Mouse (Mus musculus) brown adipose tissue, adult 24 weeks (tissue): ENCODE results near the gene Ccdc153. TPM values are rescaled to one million over a fixed set of nuclear protein-coding genes. Genes with fewer than 3 reads are reported as not detected.
A peak's percentile ranks its signal among the peaks of the same experiment; 100 is the strongest.

Experiments
- H3K27ac ChIP-seq: fragments of 200-500 bp; replicated peaks from 2 replicates; pipeline ENCODE4 v1.5.1; 2012; ENCODE audit warnings: low read depth, mild to moderate bottlenecking, low read length
- H3K4me1 ChIP-seq: fragments of 200-500 bp; 2 replicates; pipeline ENCODE4 v1.6.1; 2012; ENCODE audit warnings: low read length, mixed read lengths; ENCODE audit not compliant: control insufficient read depth, insufficient read depth, insufficient read length
- H3K4me3 ChIP-seq: fragments of 200-500 bp; 2 replicates; pipeline ENCODE4 v1.5.1; 2012; ENCODE audit warnings: low read depth, mild to moderate bottlenecking, low read length, moderate library complexity; ENCODE audit not compliant: insufficient read depth
- polyA plus RNA-seq: library from polyadenylated mRNA; stranded (reverse); fragments of >200 nt; gene quantifications from 2 replicates; pipeline ENCODE4 v1.2.4, GENCODE M21; 2012; ENCODE audit not compliant: missing spikeins, insufficient read depth, insufficient read length

Gene Ccdc153
- polyA plus RNA-seq: not detected in 2 replicates

DNA sequence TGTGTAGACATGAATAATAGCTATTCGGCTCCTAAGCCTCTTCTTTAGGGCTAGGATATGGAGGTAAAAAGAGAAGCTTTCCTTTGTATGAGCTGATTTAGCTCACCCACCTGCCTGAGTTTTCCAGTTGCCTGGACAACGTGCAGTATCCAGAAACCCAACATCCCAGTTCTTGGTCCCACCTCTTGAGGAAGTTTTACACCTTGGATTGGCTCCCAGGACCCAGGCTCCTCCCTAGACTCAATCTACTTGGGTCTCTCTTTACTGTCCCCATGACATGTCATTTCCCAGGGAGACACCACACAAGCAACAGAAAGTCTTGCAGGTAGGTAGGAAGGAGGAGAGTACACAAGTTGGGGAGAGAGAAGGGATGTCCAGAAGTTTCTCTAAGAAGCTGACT, at the start of gene Ccdc153:
Ccdc153 (plus strand) TSS at position 278 of the 400 bp plus-strand sequence.
- Histone ChIP-seq H3K4me3 (no peak within 1 kb of the TSS), H3K4me1 (no peaks in the 10 kb centered on the region), H3K27ac (no peak within 1 kb of the TSS)

DNA sequence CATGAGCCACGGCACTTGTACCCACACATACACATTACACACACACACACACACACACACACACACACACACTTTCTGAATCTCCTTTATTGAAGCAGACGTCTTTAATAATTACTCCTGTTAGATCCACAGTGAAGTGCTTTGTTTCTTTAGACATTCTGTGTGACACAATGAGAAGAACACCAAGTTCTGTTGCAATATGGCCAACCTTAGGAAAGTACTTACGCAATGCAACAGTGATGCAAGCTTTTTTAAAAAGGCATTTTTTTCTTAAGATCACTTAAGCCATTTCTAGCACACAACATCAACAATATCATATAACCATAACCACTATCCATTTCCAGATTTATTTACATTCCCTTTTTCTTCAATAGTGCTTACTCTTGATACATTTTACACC, 49.3 kb upstream of the Ccdc153 start:
- Histone ChIP-seq H3K4me1 (peaks cover 5% of the 10 kb centered on the region; the same call in 1 of the 2 replicates), H3K4me3 (no peak overlapping the region), H3K27ac (peak overlapping the region; percentile 1; the same call in 1 of the 2 replicates)

DNA sequence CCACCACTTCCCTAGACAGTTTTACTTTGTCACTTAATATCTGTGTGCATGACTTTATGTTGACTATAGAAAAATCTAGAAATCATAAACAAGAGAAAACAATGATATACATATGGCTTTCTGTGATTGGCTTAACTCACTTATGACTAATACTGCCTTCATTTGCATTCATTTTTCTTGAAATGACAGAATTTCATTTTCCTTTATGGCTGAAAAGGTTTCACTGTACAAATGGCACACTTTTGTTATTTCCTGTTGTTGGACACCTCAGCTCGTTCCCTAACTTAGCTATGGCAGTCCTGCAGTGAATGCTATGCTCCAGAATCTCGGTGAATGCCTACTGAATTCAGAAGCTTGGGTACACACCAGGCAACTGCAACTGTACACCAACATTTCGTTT, 48.2 kb upstream of the Ccdc153 start:
- Histone ChIP-seq H3K4me3 (no peak overlapping the region), H3K4me1 (peaks cover 5% of the 10 kb centered on the region; the same call in 1 of the 2 replicates)

DNA sequence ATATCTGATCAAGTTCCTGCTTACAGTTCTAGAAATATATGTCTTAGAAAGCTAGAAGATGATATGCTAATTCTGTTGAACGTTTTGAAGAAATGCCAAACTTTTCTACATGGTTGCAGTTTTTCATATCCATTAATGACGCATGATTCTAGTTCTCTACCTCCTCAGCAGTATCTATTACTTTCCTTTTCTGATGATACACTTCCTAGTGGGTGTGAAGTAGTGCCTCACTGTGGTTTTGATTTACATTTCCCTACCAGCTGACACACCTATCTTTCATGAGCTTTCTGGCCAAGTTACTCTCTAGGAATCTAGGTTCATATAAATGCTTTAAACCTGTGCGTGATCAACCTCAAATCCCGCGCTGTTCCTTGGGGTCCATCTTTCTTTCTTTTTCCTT, 47.7 kb upstream of the Ccdc153 start:
- Histone ChIP-seq H3K27ac (no peak overlapping the region), H3K4me3 (no peak overlapping the region), H3K4me1 (peaks cover 5% of the 10 kb centered on the region; the same call in 1 of the 2 replicates)

More for the DNA sequence above, 48.2 kb upstream of the Ccdc153 start:
- H3K27ac ChIP-seq: no peak overlapping the region

DNA sequence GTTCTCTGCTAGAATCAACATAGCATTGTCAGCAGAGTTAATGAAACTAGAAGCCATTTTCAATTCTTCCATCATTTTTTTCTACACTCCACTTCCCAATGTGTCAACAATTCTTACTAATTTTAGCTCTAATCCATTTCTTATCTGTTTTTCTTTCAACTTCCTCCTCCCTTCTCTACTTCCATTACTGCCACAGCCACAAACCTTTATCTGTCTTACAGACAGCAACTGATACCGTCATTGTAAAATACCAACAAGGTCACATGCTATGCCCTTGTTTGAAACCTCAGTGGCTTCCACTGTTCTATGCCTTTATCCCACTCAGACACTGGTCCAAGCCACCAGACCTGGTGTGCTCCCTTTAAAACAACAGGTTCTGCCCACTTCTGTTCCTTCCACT, 46.5 kb upstream of the Ccdc153 start:
- Histone ChIP-seq H3K4me1 (0 out of 2 replicates have a peak, but pooled peaks cover 2% of the 10 kb centered on the region), H3K27ac (no peak overlapping the region), H3K4me3 (no peak overlapping the region)

DNA sequence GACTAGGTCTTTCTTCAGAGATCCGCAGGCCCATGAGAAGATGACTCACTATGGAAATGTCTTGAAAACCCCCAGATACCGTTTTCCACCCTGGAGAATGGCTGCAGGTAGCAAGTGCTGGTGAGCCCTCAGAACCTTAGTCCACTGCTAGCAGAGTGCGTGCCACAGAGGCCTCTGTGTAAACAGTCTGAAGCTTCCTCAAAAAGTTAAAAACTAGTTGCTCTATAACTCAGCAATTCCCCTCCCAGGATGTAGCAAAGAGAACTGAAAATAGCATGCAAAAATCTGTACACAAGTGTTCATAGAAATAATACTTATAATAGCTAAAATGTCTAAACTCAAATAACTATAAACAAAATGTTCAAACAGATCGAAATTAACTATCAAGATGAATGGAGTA, 44.1 kb upstream of the Ccdc153 start:
- H3K4me1 ChIP-seq: 0 out of 2 replicates have a peak, but pooled peaks cover 2% of the 10 kb centered on the region
- no peak overlapping the region for H3K4me3 ChIP-seq
- H3K27ac ChIP-seq: no peak overlapping the region; the same call in 1 of the 2 replicates

DNA sequence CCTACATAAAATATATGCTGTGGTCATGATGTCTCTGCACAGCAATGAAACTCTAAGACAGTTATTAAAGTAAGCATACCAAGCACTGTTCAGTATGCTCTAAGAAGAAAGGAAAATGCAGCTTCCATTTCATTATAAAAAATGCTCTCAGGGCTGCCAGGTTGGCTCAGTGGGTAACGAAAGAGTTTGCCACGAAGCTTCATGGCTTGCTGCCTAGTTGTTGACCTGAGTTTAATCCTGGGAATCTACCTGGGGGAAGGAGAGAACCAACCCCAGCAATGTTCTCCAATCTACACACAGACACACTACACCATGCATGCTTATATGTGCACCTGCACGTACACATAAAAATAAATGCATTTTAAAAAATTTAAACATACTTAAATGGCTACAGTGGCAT, 41.3 kb upstream of the Ccdc153 start:
- no peak overlapping the region for H3K4me3 ChIP-seq
- no peak overlapping the region for H3K27ac ChIP-seq
- no peaks in the 10 kb centered on the region for H3K4me1 ChIP-seq

DNA sequence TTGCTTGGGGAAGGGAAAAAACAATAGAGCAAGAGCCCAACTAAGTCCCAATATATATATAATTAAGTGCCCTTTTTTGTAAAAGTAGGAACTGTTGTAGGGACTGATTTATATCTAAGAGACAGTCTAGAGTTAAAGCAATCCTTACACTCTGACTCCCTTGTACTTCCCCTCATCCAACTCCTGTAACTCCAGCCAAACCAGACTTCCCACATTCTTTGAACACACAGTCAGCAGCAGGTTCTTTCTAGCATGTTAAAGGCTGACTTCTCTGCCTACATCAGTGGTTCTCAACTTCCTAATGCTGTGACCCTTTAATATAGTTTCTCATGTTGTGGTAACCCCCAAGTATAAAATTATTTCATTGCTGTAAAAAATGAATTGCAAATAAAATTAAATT, 40.9 kb upstream of the Ccdc153 start:
- H3K4me3 ChIP-seq: no peak overlapping the region
- H3K4me1 ChIP-seq: 0 out of 2 replicates have a peak, but pooled peaks cover 2% of the 10 kb centered on the region
- H3K27ac ChIP-seq: no peak overlapping the region

DNA sequence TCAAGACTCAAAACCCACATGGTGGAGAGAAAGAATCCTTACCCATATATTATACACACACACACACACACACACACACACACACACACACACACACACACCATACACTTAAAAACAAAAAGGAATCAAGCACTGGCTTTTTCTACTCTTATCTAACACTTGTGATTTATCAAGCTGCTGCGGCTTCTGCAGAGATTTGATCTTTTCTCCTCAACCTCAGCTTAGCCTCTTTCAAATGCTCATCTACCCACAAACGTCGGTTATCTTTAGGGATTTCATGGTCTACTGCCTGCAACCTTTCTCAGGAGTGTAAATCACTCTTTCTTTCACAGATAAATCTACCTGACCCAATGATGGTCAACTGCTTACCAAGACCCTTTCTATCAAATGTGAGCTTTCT, 40.0 kb upstream of the Ccdc153 start:
- Histone ChIP-seq H3K4me3 (no peak overlapping the region), H3K27ac (no peak overlapping the region), H3K4me1 (0 out of 2 replicates have a peak, but pooled peaks cover 2% of the 10 kb centered on the region)

DNA sequence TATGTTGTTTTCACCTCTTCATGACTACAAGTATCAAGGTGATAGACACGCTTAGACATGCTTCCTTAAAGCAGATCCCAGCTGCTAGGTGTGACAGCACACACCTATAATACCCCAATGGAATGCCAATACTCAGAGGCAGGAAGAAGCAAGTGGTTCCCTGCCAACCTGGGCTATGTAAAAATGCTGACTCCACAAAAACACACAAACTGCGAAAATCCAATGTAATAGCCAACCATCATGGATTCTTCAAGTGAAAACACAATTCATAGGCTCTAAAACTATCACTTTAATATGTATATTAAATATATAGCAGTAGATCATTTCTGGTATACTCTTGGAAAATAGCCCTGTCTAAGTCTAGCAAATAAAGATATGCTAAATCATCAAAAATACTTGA, 32.6 kb upstream of the Ccdc153 start:
- Histone ChIP-seq H3K4me1 (peaks cover 7% of the 10 kb centered on the region; the same call in 1 of the 2 replicates), H3K4me3 (no peak overlapping the region), H3K27ac (no peak overlapping the region)

DNA sequence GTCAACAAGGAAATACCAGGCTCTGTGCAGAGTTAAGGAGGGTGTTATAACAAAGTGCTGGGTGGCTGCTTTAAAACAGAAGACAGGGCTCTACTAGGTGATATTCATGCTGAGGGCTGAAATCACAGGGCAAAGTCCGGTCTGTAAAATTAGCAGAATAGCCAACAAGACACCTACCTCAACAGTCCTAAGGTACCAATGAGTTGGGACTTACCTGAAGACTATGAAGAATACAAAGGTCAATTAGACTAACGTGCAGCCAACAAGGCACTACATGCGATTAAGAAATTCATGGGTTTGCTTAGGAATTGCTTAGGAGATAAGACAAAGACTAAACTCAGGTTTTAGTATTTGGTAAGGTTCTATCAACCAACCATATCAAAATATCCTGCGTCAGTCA, 31.1 kb upstream of the Ccdc153 start:
- Histone ChIP-seq H3K4me3 (no peak overlapping the region), H3K4me1 (peaks cover 7% of the 10 kb centered on the region; the same call in 1 of the 2 replicates), H3K27ac (no peak overlapping the region)

DNA sequence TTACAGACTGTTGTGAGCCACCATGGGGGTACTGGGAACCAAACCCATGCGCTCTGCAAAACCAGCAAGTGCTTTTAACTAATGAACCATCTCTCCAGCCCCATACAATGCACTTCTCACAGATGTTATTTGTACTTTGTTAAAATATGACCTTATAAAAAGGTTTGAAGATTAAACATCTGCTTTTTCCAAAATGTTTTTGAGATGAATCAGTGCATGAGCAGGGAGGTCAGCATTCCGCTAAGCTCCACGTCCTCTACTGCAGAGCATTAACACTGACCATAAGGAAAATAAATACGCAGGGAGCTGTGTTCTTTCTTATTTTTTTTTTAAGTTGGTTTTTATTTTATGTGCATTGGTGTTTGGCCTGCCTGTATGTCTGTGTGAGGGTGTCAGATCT, 28.1 kb upstream of the Ccdc153 start:
- no peak overlapping the region for H3K27ac ChIP-seq
- H3K4me3 ChIP-seq: no peak overlapping the region
- 0 out of 2 replicates have a peak, but pooled peaks cover 2% of the 10 kb centered on the region for H3K4me1 ChIP-seq

DNA sequence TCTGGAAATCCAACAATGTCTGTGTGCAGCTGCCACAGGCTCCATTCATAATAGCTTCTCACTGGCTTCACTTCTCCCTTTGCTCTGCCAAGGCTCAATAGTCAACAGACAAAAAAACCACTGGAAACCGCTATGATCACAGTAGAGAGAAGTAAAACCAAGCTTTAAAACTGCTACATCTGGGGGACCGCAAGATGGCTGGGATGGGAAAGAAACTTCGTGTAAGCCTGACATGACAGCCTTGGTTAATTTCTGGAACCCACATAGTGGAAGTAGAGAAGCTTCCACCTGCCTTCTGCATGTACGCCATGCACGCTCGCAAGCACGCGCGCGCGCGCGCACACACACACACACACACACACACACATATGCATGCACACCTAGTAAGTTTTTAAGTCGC, 26.9 kb upstream of the Ccdc153 start:
- no peak overlapping the region for H3K4me3 ChIP-seq
- 0 out of 2 replicates have a peak, but pooled peaks cover 2% of the 10 kb centered on the region for H3K4me1 ChIP-seq
- H3K27ac ChIP-seq: no peak overlapping the region

DNA sequence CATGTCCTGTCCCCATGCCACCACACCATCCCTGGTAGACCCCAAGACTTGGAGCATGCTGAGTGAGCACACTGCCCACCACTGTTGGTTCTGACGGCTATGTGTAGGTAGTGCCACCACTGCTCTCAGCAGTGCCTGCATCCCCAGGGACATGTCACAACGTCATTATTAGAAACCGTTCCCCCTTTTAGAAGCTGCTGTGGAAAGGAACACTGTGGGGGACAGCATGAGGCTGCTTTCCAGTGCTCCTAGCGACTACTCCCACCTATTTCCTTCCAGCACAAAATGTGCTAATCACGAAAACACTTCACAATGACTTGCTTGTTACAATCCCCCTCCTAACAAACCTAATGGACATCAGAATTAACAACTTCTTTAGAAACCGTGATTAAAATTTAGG, 14.5 kb upstream of the Ccdc153 start:
- Histone ChIP-seq H3K27ac (no peak overlapping the region), H3K4me3 (no peak overlapping the region), H3K4me1 (peaks cover 9% of the 10 kb centered on the region)

DNA sequence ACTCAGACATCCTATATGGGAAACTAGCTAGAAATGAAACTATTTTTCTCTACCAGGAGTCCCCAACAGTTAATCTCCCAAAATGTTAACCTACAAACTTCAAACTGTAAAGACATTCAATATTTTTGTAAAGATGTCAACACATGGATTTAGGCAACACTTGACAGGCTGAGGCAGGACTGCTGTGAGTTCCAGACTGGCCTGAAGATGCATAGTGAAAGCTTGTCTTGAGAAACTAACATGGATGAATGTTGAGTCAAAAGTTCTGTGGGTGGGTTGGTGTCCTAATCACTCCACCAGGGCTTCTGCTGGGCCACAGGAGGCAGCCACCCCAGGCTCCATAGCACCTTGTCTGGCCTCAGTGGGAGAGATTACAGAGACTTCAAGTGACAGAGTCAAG, 8.9 kb upstream of the Ccdc153 start:
- H3K4me3 ChIP-seq: no peak overlapping the region
- H3K27ac ChIP-seq: 0 out of 2 replicates have a peak overlapping the region, but pooled peaks have one; percentile 11
- H3K4me1 ChIP-seq: peaks cover 6% of the 10 kb centered on the region

DNA sequence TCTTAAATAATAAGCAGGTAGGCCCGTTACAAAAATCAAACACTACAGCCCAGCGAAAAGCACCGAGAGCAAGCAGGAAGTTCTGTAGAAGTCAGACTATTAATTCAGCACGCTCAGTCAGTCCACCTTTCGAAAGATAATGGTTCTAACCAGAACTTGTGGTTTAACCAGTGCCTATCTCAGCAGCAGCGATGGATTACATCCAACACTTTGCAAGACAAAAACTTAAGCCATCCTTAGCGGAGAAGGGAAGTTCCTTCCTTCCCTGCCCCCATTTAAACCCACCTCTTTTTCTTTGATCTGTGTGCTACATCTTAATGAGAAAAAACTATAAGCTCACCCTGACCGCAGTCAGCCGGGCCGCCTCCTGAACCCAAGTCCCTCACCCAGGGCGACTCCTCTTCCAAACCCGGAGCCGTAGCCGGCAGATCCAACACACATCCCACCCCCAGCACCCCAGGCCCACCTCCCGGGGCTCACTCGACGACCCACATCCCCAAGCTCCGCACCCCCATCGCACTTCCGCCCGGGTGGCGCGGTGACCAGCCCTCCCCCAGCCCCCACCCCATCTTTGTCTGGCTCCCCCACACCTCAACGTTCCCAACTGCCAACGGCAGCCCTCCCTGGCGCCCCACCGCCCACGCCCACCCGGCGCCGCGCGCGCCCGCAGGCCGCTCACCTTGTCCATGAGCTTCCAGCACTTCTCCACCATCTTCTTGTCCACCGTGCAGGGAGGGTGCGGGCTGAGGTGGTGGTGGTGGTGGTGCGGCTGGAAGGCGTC, 7.3 kb upstream of the Ccdc153 start:
- Histone ChIP-seq H3K27ac (peak overlapping the region; percentile 53), H3K4me1 (peaks cover 6% of the 10 kb centered on the region), H3K4me3 (peak overlapping the region; percentile 79)
